Mouse (Mus musculus) granulocyte monocyte progenitor cell, adult 5-6 weeks (primary cell): ENCODE results near the gene Bad. TPM values are rescaled to one million over a fixed set of nuclear protein-coding genes. Genes with fewer than 3 reads are reported as not detected.

Source experiments
- ATAC-seq: replicated peaks from 2 replicates; pipeline ENCODE4 v1.8.0; 2016; ENCODE audit warnings: mild to moderate bottlenecking, moderate TSS enrichment, inconsistent platforms; ENCODE audit not compliant: poor library complexity, severe bottlenecking
- total RNA-seq, 2 experiments: library from RNA; stranded (forward) in 1 of 2; stranded (reverse) in 1 of 2; fragments of 200-712, 200-1000 nt in 1 of 2; fragments of >200 nt in 1 of 2; fragmentation: Nextera tagmentation in 1 of 2; gene quantifications; 2 replicates each; pipeline ENCODE4 v1.2.3; 2014 to 2017

The Bad gene
- total RNA-seq, 2 experiments from 2014 or later = 34.5 to 69.0 TPM

DNA sequence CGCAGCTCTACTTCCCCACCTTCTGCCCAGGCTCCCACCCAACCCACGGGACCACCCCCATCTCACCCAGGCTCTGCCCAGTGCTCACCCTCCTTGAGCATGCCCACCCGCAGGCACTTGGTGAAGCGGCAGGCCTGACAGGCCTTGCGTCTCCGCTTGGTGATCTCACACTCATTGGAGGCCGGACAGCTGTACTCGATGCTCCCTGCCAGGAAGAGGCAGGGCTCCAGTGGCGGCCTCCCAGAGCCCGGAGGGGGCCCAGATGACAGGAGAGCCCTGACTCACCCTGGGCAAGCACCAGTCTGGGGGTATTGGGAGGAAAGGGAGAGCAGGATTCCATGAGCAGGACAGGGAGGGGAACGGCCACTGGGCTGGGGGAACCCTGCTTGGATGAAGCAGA, 27.7 kb upstream of the Bad start:
- ATAC-seq = no peak

DNA sequence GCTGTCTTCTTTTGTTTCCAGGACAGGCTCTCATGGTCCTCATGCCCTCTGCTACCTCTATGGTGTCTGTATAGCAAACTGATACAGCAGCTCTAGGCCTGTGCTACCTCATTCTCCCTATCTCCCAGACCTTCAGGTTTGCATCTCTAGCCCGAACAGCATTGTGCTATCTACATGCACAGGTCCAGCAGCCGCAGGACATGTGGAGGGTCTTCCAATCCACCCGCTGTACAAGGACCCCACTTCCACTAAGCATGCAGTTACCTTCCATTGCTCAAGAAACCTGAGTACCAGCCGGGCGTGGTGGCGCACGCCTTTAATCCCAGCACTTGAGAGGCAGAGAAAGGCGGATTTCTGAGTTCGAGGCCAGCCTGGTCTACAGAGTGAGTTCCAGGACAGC, 27.1 kb upstream of the Bad start:
- no peak for ATAC-seq

DNA sequence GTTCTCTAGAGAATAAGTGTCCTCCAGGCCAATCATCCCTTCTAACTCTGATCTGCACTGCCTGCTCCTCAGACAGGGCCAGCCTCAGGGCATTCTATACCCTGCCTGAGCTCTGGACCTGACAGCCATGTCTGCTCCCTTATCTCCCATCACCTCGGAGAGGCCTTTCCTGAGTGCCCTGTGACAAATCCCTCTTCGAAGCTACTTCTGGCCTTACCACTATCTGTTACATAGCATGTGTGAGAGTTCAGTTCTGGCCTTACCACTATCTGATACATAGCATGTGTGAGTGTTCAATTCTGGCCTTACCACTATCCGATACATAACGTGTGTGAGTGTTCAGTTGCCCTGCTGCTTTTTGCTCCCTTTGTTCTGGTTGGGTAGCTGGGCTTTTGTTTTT, 26.4 kb upstream of the Bad start:
- ATAC-seq = no peak

DNA sequence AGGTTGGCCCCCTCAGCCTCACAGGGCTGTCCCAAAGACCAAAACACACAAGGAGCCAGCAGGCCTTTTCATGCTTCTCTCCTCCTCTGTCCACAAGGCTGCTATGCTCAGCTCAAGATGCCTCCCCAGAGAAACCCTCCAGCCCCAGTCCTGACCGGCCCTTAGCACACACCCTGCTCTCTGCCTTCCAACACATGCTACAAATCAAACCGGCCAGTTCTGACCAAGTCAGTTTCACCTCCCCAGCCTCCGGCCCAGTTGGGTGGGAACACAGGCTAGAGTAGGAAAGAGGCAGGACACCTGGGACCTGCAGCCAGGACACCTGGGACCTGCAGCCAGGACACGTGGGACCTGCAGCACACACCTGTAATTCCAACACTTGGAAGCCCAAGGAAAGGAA, 25.2 kb upstream of the Bad start:
- no peak for ATAC-seq

DNA sequence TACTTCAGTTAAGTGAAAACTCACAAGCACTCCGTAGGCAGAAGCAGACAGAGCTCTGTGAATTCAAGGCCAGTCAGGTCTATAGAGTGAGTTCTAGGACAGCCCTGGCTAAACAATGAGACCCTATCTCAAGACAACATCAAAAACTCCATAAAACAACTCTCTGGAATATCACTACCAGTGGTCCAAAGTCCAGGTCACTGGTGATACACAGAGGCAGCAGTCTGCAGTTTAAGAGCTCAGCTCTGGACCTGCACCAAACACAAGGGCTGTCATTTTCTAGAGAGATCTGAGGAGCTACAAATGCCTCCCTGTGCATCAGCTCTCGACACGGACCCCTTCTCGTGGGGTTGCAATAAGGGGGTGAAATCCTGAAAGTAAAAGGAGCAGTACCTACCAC, 23.3 kb upstream of the Bad start:
- no peak for ATAC-seq

DNA sequence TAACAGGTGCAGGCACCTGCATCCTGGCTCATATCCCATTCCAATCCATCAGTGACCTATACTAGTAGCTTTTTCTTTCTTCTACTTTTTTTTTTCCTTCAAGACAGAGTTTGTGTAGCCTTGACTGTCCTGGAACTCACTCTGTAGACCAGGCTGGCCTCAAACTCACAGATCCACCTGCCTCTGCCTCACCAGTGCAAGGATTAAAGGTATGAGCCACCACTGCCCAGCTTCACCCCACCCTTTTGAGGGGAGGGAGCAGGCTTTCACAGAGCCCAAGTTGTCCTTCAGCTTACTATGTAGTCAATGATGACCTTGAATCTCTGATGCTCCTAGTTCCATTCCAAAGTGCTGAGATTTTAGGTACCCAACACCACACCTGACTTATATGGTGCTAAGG, 22.2 kb upstream of the Bad start:
- ATAC-seq = no peak

DNA sequence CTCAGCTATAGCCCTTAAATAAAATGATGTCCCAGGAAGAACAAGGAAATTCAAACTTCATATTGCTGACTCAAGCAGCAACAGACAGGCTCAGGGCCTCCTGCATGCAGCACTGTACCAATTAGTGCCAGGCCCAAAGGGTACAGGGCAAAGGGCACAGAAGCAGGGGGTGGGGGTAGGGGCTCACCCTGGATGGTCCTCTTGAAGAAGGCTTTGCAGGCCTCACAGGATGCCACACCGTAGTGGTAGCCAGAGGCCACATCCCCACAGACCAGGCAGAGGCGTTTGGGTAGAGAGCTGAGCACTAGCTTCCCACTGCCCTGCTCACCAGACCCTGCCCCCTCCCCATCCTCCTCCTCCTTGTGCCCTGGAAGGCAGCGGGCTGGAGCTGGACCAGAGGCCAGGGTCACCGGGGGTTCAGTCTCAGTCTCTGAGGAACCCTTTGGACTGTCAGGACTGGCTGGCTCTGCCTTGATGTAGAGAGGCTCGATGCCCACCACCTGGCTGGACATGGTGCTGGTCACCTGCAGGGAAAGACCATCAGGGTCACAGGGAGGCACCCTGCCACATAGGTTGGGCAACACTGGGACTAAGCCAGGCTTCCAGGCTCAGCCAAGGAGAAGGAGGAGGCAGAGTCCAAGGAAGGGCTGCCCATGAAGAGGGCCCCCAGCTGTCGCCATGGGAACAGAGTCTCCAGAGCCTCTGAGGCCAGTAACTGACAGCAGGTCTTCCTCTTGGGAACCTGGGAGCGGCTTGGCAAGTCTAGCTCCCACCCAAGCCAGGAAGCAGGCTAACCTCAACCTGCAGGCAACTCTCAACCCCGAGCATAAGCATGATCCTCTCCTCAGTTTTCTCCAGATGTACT, 21.6 kb upstream of the Bad start:
- no peak for ATAC-seq

DNA sequence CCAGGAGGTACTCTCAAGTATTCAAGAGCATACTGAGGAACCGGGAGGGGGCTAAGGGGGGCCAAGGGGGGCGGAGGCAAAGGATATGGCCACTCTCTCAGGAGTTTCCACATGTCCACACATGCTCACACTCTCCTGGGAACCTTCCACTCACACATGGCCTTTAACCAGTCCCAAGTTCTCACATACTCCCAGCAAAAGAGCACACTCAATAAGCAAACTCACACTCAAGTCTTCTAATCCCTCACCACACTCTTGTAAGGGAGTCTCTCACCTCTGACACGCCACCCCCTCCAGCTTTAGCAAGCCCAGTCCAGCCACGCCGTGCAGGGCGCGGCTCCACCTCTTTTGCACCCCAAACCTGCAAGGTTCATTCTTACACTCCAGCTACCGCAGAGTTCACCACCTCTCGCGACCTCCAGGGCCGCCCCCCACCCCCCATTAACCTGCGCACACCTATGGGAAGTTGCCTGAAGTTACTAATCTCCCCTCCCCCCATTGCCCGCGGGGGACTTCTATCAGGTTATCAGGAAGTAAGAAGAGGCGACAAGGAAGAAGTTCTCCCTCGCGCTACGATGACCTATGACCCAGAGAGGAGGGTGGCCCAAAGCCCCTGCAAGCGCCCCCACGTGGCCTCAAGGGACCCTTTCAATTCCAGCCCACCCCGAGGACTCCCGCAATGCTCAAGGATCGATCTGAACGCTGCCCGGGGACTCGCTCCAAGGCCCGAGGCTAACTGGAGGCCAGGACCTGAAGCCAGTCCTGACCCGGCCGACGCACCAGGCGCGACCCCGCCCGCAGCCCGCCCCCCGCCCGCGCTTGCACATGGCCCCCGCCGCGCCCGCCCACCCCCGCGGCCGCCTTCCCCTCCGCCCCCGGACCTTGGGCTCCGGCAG, 20.7 kb upstream of the Bad start:
- peak; percentile 4; the same call in 1 of the 2 replicates for ATAC-seq

DNA sequence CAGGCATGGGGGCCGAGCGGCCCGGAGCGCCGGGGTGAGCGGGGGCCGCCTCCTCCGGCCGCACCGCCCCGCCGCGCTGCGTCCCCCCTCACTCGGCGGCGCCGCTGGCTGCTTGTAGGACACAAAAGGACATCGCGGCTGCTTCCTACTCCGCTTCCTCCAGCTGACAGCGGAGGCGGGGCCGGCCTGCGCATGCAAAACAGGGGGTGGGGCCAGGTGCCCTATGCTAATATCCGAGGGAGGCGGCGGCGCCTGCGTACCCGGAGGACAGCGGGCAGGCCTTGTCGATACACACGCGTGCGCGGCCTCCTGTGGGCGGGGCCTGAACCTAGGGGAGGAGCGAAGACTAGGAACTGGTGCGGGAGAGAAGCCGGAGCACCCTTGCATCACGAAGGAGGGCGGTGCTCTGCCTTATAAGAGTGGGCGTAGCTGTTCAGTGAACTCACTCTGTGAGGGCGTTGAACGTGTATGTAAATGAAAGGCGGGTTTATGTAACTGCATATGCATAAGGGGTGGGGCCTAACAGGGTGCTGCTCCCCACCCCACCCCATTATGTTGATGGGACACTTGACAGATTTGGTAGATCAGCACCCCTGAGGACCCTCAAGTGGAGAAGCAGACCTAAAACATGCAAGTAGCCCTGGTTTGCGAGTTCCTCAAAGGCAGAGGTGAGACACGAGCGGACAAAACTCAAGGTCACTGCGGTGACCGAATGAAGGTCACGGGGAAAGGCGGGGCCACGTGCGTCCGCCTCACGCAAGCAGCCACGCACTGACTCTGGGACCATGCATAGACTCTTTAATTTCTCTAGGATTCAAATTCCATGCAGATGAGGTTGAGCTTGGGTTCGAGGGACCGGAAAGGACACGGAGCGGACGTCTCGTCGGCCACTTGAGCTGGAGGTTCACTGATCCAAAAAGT, 19.8 kb upstream of the Bad start, which contains the start of gene Esrra:
TSS of gene Esrra (minus strand) at position 167 of the 921 bp plus-strand sequence.
- ATAC-seq = peak; percentile 87

DNA sequence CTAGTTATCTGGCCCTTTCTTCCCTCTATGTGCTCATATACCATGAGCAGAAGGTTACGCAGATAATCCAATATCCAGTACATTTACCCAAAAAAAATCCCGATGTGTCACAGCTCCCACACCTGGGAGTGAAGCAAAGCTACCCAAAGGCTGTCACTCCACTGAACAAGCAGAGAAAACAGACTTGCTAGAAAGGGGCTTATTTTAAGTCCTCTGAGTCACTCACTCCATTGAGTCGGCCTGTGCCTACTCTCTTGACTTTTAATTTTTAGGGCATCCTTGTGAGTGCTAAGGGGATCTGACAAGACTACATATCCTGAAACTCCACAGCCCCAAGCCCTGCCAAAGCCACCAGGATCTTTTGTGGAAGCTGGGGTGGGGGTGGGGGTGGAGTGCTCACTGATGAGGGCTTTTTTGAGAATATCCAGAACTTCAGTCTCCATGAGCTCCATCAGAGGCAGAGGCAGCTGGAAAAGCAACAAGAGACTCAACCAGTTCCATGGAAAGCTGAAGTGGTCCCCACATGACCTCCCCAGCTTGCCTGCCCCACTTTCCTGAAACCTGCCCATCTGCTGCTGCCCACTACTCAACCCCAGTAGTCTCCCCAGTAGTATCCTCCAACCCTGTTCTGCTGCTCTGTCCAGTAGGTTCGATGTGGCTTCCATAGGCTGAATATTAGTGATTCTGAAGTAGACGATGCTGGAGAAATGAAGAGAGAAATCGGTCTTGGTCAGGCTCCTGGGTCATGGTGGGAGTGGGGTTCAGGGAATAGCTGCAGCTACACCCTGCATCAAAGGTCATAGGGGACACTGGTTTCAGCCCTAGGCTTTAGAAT, 18.5 kb upstream of the Bad start:
- ATAC-seq = no peak

DNA sequence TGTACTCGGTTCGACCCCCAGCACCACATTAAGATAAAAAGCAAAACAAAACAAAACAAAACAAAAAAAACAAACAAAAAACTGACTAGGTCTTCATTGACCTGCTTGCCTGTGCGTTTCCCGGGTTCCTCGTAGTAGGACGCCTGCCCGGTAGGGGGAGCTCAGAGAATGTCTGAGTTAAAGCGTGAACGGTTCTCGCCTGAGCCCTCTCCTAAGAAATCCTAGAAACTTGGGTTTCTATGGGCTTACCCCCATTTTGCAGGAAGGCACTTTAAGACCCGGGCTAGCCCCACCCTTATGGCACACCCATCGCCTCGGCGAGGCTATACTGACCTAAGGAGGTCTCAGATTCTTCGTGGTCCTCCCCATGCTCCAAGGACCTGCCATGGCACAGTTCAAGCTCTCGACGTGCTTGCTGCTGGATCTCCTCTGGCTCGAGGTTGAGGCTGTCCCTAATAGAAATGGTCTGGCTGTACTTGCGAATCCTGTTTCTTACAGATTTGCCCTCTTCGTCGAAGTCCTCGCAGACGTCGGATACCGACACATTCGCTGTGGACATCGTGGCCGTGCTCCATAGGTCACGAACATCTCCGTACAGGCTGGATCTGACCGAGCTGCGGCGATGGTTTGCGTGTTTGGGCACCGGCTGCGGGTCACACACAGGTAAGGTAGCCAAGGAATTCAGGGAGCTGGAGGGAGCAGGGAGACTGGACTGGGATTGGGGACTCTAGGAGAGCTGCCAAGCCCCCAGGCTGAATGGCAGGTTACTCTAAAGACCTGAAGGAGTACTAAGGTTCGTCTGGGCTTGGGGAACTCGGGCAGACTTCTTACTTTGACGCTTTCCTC, 17.0 kb upstream of the Bad start:
- no peak for ATAC-seq

DNA sequence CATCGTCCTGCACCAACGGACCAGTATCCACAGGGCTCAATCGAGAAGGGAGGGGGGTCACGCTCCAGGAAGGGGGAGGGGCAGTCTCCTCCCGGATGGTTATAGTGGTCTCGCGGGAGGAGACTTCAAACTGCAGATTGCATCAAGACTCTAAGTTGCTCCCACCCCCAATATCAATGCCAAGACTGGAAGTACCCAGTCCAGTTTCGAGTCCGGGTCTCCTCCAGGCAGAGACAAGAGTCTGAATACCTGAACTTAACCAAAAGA, 16.4 kb upstream of the Bad start, which contains the start of gene Catsperz:
TSS of gene Catsperz (minus strand) at position 74 of the 267 bp plus-strand sequence.
- no peak for ATAC-seq

DNA sequence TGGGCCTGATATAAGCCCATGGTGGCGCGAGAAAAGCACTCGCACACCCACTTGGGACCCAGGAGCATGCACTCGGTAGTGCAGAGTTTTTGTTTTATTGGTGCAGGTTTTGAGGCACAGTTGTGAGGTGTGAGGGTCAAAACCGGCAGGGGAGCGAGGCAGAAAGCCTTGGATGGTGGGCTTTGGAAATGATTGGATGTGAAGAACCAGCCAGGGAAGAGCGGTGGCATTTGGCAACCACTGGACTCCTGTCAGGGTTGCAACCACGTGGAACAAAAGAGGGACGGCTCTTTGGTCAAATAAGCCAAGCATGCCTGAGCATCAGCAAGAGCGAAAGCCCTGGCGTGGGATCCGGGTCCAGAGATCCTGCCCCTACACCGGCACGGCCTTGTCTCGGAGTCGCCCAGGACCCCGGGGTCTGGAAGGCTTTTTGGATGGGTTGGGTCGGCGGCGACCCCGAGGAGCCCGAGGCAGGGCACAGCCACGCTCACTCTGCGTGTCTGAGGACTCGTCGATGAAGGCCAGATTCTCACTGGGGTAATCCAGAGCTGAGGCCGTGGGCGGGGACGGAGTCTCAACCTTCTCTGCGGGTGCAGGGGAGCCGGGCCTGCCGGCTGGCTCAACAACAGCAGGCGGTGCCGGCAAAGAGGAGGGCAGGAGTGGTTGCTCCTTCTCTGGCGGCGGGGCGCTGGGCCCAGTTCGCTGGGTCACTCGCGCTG, 15.9 kb upstream of the Bad start:
- no peak for ATAC-seq

DNA sequence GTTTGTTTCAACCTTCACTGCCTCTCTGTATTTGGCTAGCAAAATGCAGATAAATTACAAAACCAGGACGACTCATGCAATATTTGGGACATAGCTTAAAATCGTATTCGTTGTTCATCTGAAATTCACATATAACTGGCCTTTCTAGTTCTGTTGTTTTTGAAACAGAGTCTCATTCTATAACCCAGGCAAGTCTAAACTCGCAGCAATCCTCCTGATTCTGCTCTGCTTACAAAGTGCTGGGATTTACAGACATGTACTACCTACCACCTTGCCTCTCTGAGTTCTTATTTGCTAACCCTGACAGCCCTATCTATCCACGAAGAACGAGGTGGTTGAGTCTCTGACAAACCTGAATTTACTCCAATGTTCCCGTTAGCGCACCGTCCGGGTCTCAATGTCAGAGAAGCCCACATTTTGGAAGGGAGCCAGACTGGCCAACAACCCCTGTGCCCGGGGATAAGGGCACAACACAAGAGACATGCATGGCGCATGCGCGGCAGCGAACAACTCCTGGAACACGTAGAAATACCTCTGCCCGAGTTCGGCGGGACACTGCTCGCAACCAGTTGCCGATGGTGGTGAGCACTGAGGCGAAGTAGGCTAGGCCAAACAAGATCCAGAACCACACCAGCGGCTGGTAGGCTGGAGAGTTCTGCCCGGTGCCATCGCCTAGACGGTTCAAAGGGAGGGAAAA, 15.0 kb upstream of the Bad start:
- ATAC-seq = no peak

DNA sequence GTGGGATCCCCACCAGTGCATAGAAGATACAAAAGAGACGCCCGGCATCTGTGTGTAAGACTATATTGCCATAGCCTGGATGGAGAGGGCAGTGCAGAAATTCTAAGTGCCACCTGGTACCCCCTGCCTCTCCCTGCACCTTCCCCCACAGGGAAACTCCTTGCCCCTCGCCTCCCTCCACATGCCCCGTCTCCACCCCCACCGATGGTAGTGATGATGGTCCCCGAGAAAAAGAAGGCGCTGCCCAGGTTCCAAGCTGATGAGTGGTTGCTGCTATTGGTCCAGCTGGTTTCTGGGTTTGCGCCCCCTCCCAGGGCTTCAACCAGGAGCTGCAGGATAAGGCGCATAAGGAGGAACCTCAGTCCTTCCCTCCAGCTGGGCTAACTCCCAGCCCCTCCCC, 13.6 kb upstream of the Bad start:
- ATAC-seq = no peak

DNA sequence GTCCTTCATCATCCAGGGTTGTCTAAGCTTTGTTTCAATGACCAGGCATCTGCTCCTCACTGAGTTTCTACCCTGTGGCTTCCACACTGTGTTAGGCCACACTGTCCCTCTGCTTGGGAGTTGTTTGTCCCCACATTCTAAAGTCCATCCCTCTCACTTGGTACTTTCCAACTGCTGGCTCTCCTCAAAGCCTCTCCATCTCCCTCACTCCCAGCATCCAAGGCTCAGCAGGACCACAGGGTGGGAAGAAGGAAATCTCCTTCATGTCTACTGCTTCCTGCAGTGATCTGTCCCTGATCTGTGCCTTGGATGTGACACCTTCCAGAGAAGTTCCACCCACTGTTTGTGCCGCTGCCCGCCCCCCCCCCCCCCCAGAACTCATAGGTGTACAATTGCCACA, 10.7 kb upstream of the Bad start:
- ATAC-seq = no peak

DNA sequence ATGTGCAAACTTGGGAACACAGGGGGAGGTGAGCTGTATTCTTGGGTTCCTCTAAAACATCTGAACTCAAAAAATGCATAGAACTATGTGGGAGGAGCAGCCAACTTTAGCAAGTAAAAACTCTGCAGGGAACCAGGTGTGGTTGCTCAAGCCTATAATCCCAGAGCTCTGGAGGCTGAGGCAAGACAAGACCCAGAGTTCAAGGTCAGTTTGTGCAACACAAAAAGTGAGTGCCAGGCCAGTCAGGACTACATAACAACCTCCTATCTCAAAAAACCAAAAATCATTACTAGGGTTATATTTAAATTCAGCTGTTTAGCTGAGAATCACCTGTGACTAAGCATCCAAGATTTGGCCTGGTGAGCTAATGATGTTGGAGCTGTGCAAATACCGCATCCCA, 9.6 kb upstream of the Bad start:
- no peak for ATAC-seq

DNA sequence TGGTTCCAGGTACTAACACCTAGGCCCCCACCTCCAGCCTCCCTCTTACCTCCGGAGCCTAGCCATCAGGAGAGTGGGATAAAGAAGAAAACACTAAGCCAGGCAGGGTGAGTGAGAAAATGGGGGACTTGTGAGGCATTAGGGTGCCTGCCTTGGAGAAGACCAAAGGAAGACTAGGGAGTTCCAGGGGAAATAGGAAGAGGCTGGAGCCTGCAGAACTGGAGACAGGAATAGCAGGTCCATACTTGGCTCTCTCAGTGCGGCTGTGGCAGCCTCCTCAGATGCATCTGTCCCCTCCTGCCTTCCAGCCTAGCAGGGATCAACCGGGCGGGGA, 8.6 kb upstream of the Bad start:
- ATAC-seq = no peak
